In genomic region chr11:23372490-23372889, GRCm38 (mm10) we compare ENCODE assay signal across 22 mouse cellular contexts.
DNase-seq lines count a peak whose midpoint lies in the region; ATAC-seq and TF ChIP-seq lines count a peak whose summit lies in the region.
"Had no signal": no experiment of that assay in that cellular context is flagged by ENCODE, and none has a peak within 500 bp of the region (broad histone marks: within the 10 kb centered on the region; RNA-seq: fewer than 3 reads in every experiment).

No protein-coding gene starts in this region.

- peaks cover 3% of the 10 kb centered on the region; the same call in 1 of the 2 replicates for H3K4me1 ChIP-seq in liver, postnatal 0 days (ENCODE audit: insufficient read depth)
- no peaks in the 10 kb centered on the region for H3K4me1 ChIP-seq in liver, embryonic 12.5 days
- H3K4me1 ChIP-seq in midbrain, embryonic 11.5 days (ENCODE audit: control insufficient read depth, insufficient read depth, low read length), result no peaks in the 10 kb centered on the region
- H3K4me1 ChIP-seq in midbrain, embryonic 10.5 days, result no peaks in the 10 kb centered on the region
- no peaks in the 10 kb centered on the region for H3K4me1 ChIP-seq in stomach, postnatal 0 days (replicated peaks; ENCODE audit: control insufficient read depth, insufficient read depth)

- no peak overlapping the region for H3K4me2 ChIP-seq in liver, postnatal 0 days (ENCODE audit: low read depth, low read length)
- H3K4me2 ChIP-seq in liver, embryonic 12.5 days, result no peak overlapping the region
- no peak overlapping the region for H3K4me2 ChIP-seq in midbrain, embryonic 11.5 days
- no peak overlapping the region for H3K4me2 ChIP-seq in stomach, postnatal 0 days (replicated peaks; ENCODE audit: low read depth)

- no peak for DNase-seq in liver, postnatal 0 days
- peak; percentile 64 for DNase-seq in midbrain, embryonic 11.5 days (ENCODE audit: low spot score, missing footprints)
- no peak for DNase-seq in midbrain, embryonic 10.5 days (ENCODE audit: low spot score)
- no peak for DNase-seq in stomach, postnatal 0 days (ENCODE audit: low spot score)
- DNase-seq in adipocyte (ENCODE audit: low spot score), result no peak
- DNase-seq: adrenal gland, adult 2 months; adrenal gland, adult 8-10 months; adrenal gland, postnatal 10 days; adrenal gland, postnatal 14 days; adrenal gland, postnatal 25 days; adrenal gland, postnatal 36 days; B cell, adult 2 months; cerebellum, adult 11 months; cerebellum, adult 11-12 months; cerebellum, adult 18-20 months; cerebellum, adult 2 months had no signal

- no peak overlapping the region for H3K27ac ChIP-seq in liver, postnatal 0 days (ENCODE audit: low read depth)
- H3K27ac ChIP-seq in liver, embryonic 12.5 days, result no peak overlapping the region
- no peak overlapping the region for H3K27ac ChIP-seq in midbrain, embryonic 11.5 days (ENCODE audit: low read depth, low read length)
- no peak overlapping the region for H3K27ac ChIP-seq in midbrain, embryonic 10.5 days (replicated peaks)
- no peak overlapping the region for H3K27ac ChIP-seq in stomach, postnatal 0 days (replicated peaks)

- no peak for TF ChIP-seq EP300 in liver, postnatal 0 days (IDR thresholded peaks at IDR 0.05; ENCODE audit: low read depth)
- no peak for TF ChIP-seq EP300 in stomach, postnatal 0 days (optimal IDR thresholded peaks at IDR 0.05)

- ATAC-seq in liver, postnatal 0 days, result peak; percentile 86
- ATAC-seq in liver, embryonic 12.5 days, result no peak
- no peak for ATAC-seq in midbrain, embryonic 11.5 days (ENCODE audit: low FRiP score)
- ATAC-seq in stomach, postnatal 0 days (ENCODE audit: low FRiP score, low TSS enrichment), result peak; percentile 74; the same call in 1 of the 2 replicates
- ATAC-seq: activated CD4-positive, CD25-positive, alpha-beta regulatory T cell, adult 4 months; CD4-positive, CD25-positive, alpha-beta regulatory T cell, adult 4 months; Patski had no signal

- no peak overlapping the region for H3K4me3 ChIP-seq in liver, postnatal 0 days (ENCODE audit: low read depth, low read length)
- H3K4me3 ChIP-seq in liver, embryonic 12.5 days, result no peak overlapping the region
- no peak overlapping the region for H3K4me3 ChIP-seq in midbrain, embryonic 11.5 days (ENCODE audit: low read depth, low read length)
- H3K4me3 ChIP-seq in midbrain, embryonic 10.5 days, result no peak overlapping the region
- no peak overlapping the region for H3K4me3 ChIP-seq in stomach, postnatal 0 days (ENCODE audit: low read depth, low read length)

- H3K9ac ChIP-seq in liver, postnatal 0 days (replicated peaks), result no peak overlapping the region
- H3K9ac ChIP-seq in liver, embryonic 12.5 days, result no peak overlapping the region
- no peak overlapping the region for H3K9ac ChIP-seq in midbrain, embryonic 11.5 days (ENCODE audit: low read length)
- no peak overlapping the region for H3K9ac ChIP-seq in stomach, postnatal 0 days (ENCODE audit: low read length)

- no peaks in the 10 kb centered on the region for H3K27me3 ChIP-seq in liver, postnatal 0 days (ENCODE audit: insufficient read depth, low read length)
- H3K27me3 ChIP-seq in liver, embryonic 12.5 days (replicated peaks), result no peaks in the 10 kb centered on the region
- no peaks in the 10 kb centered on the region for H3K27me3 ChIP-seq in midbrain, embryonic 11.5 days (ENCODE audit: control insufficient read depth, insufficient read depth, low read length)
- H3K27me3 ChIP-seq in midbrain, embryonic 10.5 days (ENCODE audit: low read depth, poor library complexity, severe bottlenecking), result no peaks in the 10 kb centered on the region
- no peaks in the 10 kb centered on the region for H3K27me3 ChIP-seq in stomach, postnatal 0 days (ENCODE audit: control insufficient read depth, insufficient read depth, low read length)
- H3K27me3 ChIP-seq: CH12.LX, Patski had no signal

- no peak for TF ChIP-seq CTCF in liver, postnatal 0 days (IDR thresholded peaks at IDR 0.05; ENCODE audit: low read depth)
- no peak for TF ChIP-seq CTCF in stomach, postnatal 0 days (IDR thresholded peaks at IDR 0.05; ENCODE audit: low read depth)

- H3K36me3 ChIP-seq in liver, postnatal 0 days (replicated peaks; ENCODE audit: insufficient read depth, low read length), result peaks cover 41% of the 10 kb centered on the region
- H3K36me3 ChIP-seq in liver, embryonic 12.5 days, result peaks cover 63% of the 10 kb centered on the region
- H3K36me3 ChIP-seq in midbrain, embryonic 11.5 days (ENCODE audit: control insufficient read depth, insufficient read depth, low read length), result no peaks in the 10 kb centered on the region
- peaks cover 79% of the 10 kb centered on the region for H3K36me3 ChIP-seq in midbrain, embryonic 10.5 days
- H3K36me3 ChIP-seq in stomach, postnatal 0 days (ENCODE audit: control insufficient read depth, insufficient read depth, low read length), result peaks cover 5% of the 10 kb centered on the region; the same call in 1 of the 2 replicates

- H3K9me3 ChIP-seq in liver, postnatal 0 days (ENCODE audit: low read length), result no peaks in the 10 kb centered on the region
- no peaks in the 10 kb centered on the region for H3K9me3 ChIP-seq in liver, embryonic 12.5 days (replicated peaks)
- no peaks in the 10 kb centered on the region for H3K9me3 ChIP-seq in midbrain, embryonic 11.5 days (ENCODE audit: control insufficient read depth, low read length)
- no peaks in the 10 kb centered on the region for H3K9me3 ChIP-seq in midbrain, embryonic 10.5 days (replicated peaks)
- no peaks in the 10 kb centered on the region for H3K9me3 ChIP-seq in stomach, postnatal 0 days (ENCODE audit: control insufficient read depth, low read length)
- H3K9me3 ChIP-seq: G1E had no signal

Comparison
In these comparisons a context has a peak if more than half of its experiments do, and no peak if none do; other contexts are left out.
1. ATAC-seq: peak in liver, postnatal 0 days (single experiment) and stomach, postnatal 0 days (single experiment); none in liver, embryonic 12.5 days (single experiment) and midbrain, embryonic 11.5 days (single experiment).